24 mouse cellular contexts compared by ENCODE assay signal in the genomic region with DNA sequence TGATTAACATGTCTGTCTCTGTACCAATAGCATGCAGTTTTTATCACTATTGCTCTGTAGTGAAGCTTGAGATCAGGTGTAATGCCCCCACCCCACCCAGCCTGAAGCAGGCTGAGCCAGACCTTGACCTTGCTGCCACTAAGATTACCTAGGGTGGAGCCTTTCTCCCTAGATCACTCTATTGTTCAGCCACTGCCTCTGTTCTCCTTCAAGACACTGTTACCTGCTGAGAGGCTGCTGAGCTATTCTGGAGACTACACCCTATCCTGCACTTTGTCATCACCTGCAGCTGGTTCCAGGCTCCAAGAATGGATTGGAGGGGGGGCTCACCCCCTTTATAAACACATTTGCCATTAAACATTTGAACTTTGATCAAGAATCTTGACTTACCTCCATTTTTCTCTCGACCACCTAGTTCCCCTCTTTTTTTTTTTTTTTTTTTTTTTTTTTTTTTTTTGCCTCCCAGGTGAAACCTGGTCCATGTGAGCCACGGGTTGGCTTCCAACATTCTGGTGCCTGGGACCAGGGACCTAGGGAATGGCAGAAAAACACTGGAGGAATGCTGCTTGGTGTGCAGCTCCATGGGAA. TPM values are rescaled to one million over a fixed set of nuclear protein-coding genes. Genes with fewer than 3 reads are reported as not detected.
"Had no signal": no experiment of that assay in that cellular context is flagged by ENCODE, and none has a peak within 500 bp of the region (broad histone marks: within the 10 kb centered on the region; RNA-seq: fewer than 3 reads in every experiment).

No protein-coding gene starts in this region.

- DNase-seq: lung, adult 2 months; lung, postnatal 14 days; lung, postnatal 36 days; midbrain, embryonic 14.5 days; right cerebral cortex, postnatal 14 days; thymus, adult 2 months; thymus, postnatal 25 days; thymus, postnatal 4 days had no signal

- H3K4me3 ChIP-seq: lung, embryonic 15.5 days; megakaryocyte, embryonic 14.5 days; midbrain, embryonic 12.5 days; myocyte; neural tube, embryonic 13.5 days; neural tube, embryonic 15.5 days; stomach, embryonic 15.5 days had no signal

- H3K27me3 ChIP-seq: lung, embryonic 15.5 days; megakaryocyte, embryonic 14.5 days; midbrain, embryonic 12.5 days; neural tube, embryonic 13.5 days; neural tube, embryonic 15.5 days; stomach, embryonic 15.5 days had no signal

- H3K4me1 ChIP-seq: lung, embryonic 15.5 days; megakaryocyte, embryonic 14.5 days; midbrain, embryonic 12.5 days; neural tube, embryonic 13.5 days; neural tube, embryonic 15.5 days; stomach, embryonic 15.5 days had no signal

- H3K9me3 ChIP-seq: lung, embryonic 15.5 days; megakaryocyte, embryonic 14.5 days; midbrain, embryonic 12.5 days; neural tube, embryonic 13.5 days; neural tube, embryonic 15.5 days; stomach, embryonic 15.5 days had no signal

- H3K36me3 ChIP-seq: lung, embryonic 15.5 days; midbrain, embryonic 12.5 days; neural tube, embryonic 13.5 days; neural tube, embryonic 15.5 days; stomach, embryonic 15.5 days had no signal

- H3K4me2 ChIP-seq: lung, embryonic 15.5 days; midbrain, embryonic 12.5 days; neural tube, embryonic 13.5 days; neural tube, embryonic 15.5 days; stomach, embryonic 15.5 days had no signal

- H3K27ac ChIP-seq: lung, embryonic 15.5 days; macrophage; midbrain, embryonic 12.5 days; neural tube, embryonic 13.5 days; neural tube, embryonic 15.5 days; stomach, embryonic 15.5 days; stomach, postnatal 0 days had no signal

- ATAC-seq: lung, postnatal 0 days; midbrain, embryonic 16.5 days had no signal

- H3K9ac ChIP-seq: lung, embryonic 15.5 days; midbrain, embryonic 12.5 days; neural tube, embryonic 13.5 days; neural tube, embryonic 15.5 days; stomach, embryonic 15.5 days had no signal

RNA-seq across cellular contexts. Expression of a gene that starts 28.3 kb away (rescaled TPM):
- polyA plus RNA-seq: liver, embryonic 16.5 days; lung, adult 2 months; lung, embryonic 15.5 days; lung, postnatal 0 days; macrophage; midbrain, embryonic 12.5 days; midbrain, embryonic 14.5 days; midbrain, embryonic 16.5 days; myocyte; neural tube, embryonic 11.5 days; neural tube, embryonic 13.5 days; spleen, adult 2 months; stomach, embryonic 15.5 days; stomach, postnatal 0 days; testis, adult 2 months; thymus, adult 2 months; urinary bladder, adult 2 months had no signal
